In genomic region chr11:51875086-51875485, GRCm38 (mm10) we compare ENCODE assay signal across 12 mouse cellular contexts. TPM values are rescaled to one million over a fixed set of nuclear protein-coding genes. Genes with fewer than 3 reads are reported as not detected.
DNase-seq lines count a peak whose midpoint lies in the region; ATAC-seq and TF ChIP-seq lines count a peak whose summit lies in the region.
"Had no signal": no experiment of that assay in that cellular context is flagged by ENCODE, and none has a peak within 500 bp of the region (broad histone marks: within the 10 kb centered on the region; RNA-seq: fewer than 3 reads in every experiment).

No protein-coding gene starts in this region.

- H3K27ac ChIP-seq in lung, postnatal 0 days (ENCODE audit: low read length): peak overlapping the region; percentile 79; the same call in 1 of the 2 replicates
- H3K27ac ChIP-seq in hindbrain, embryonic 11.5 days (ENCODE audit: low read depth, low read length): no peak overlapping the region
- no peak overlapping the region for H3K27ac ChIP-seq in forebrain, postnatal 0 days (ENCODE audit: low read depth, low read length)
- H3K27ac ChIP-seq: forebrain, embryonic 13.5 days; kidney, embryonic 15.5 days; midbrain, embryonic 12.5 days had no signal

- 18% methylated on average over 1 of the region's 1 CpGs for WGBS in lung, postnatal 0 days
- WGBS in hindbrain, embryonic 11.5 days: 88% methylated on average over 1 of the region's 1 CpGs
- WGBS in forebrain, postnatal 0 days: 79% methylated on average over 1 of the region's 1 CpGs

- TF ChIP-seq CTCF in lung, postnatal 0 days (IDR thresholded peaks at IDR 0.05): no peak
- no peak for TF ChIP-seq CTCF in forebrain, postnatal 0 days (IDR thresholded peaks at IDR 0.05; ENCODE audit: low read depth)

- no peaks in the 10 kb centered on the region for H3K36me3 ChIP-seq in lung, postnatal 0 days (ENCODE audit: insufficient read depth, low read length)
- no peaks in the 10 kb centered on the region for H3K36me3 ChIP-seq in hindbrain, embryonic 11.5 days (ENCODE audit: control insufficient read depth, insufficient read depth, low read length)
- H3K36me3 ChIP-seq in forebrain, postnatal 0 days (ENCODE audit: insufficient read depth): no peaks in the 10 kb centered on the region
- H3K36me3 ChIP-seq: kidney, embryonic 15.5 days; midbrain, embryonic 12.5 days had no signal

- no peaks in the 10 kb centered on the region for H3K9me3 ChIP-seq in lung, postnatal 0 days (ENCODE audit: low read length)
- no peaks in the 10 kb centered on the region for H3K9me3 ChIP-seq in hindbrain, embryonic 11.5 days (ENCODE audit: control insufficient read depth, low read length)
- H3K9me3 ChIP-seq in forebrain, postnatal 0 days (ENCODE audit: low read length): no peaks in the 10 kb centered on the region
- H3K9me3 ChIP-seq: forebrain, embryonic 13.5 days; kidney, embryonic 15.5 days had no signal

- peaks cover 8% of the 10 kb centered on the region; the same call in 1 of the 2 replicates for H3K4me1 ChIP-seq in lung, postnatal 0 days (ENCODE audit: insufficient read depth, low read depth, low read length)
- no peaks in the 10 kb centered on the region for H3K4me1 ChIP-seq in hindbrain, embryonic 11.5 days (replicated peaks; ENCODE audit: control insufficient read depth, insufficient read depth, low read length)
- H3K4me1 ChIP-seq in forebrain, postnatal 0 days (ENCODE audit: insufficient read depth): no peaks in the 10 kb centered on the region
- H3K4me1 ChIP-seq: forebrain, embryonic 13.5 days; kidney, embryonic 15.5 days; midbrain, embryonic 12.5 days had no signal

- no peak overlapping the region for H3K9ac ChIP-seq in lung, postnatal 0 days (replicated peaks; ENCODE audit: low read depth)
- no peak overlapping the region for H3K9ac ChIP-seq in hindbrain, embryonic 11.5 days (ENCODE audit: low read depth, low read length)
- no peak overlapping the region for H3K9ac ChIP-seq in forebrain, postnatal 0 days
- H3K9ac ChIP-seq: forebrain, embryonic 13.5 days; kidney, embryonic 15.5 days; midbrain, embryonic 12.5 days had no signal

- no peak overlapping the region for H3K4me2 ChIP-seq in lung, postnatal 0 days (replicated peaks; ENCODE audit: low read depth, low read length)
- H3K4me2 ChIP-seq in hindbrain, embryonic 11.5 days (replicated peaks; ENCODE audit: low read depth, low read length): no peak overlapping the region
- H3K4me2 ChIP-seq in forebrain, postnatal 0 days (ENCODE audit: low read depth): no peak overlapping the region
- H3K4me2 ChIP-seq: forebrain, embryonic 13.5 days; kidney, embryonic 15.5 days; midbrain, embryonic 12.5 days had no signal

- TF ChIP-seq EP300 in lung, postnatal 0 days (IDR thresholded peaks at IDR 0.05): no peak

- ATAC-seq in lung, postnatal 0 days: peak; percentile 39
- no peak for ATAC-seq in hindbrain, embryonic 11.5 days (ENCODE audit: low FRiP score)
- no peak for ATAC-seq in forebrain, postnatal 0 days
- ATAC-seq: forebrain, embryonic 13.5 days had no signal

- no peaks in the 10 kb centered on the region for H3K27me3 ChIP-seq in lung, postnatal 0 days (replicated peaks; ENCODE audit: insufficient read depth, low read length)
- no peaks in the 10 kb centered on the region for H3K27me3 ChIP-seq in hindbrain, embryonic 11.5 days (ENCODE audit: control insufficient read depth, insufficient read depth, low read length)
- H3K27me3 ChIP-seq in forebrain, postnatal 0 days (ENCODE audit: insufficient read depth, low read length): no peaks in the 10 kb centered on the region
- H3K27me3 ChIP-seq: forebrain, embryonic 13.5 days; kidney, embryonic 15.5 days; midbrain, embryonic 12.5 days had no signal

- peak; percentile 51 for DNase-seq in gastrocnemius, adult 18-20 months (ENCODE audit: low spot score)
- DNase-seq in gastrocnemius, postnatal 4 days (ENCODE audit: low spot score in 2 of 2): no peak
- DNase-seq in ovary, adult 18-20 months (ENCODE audit: low spot score): peak; percentile 52
- no peak for DNase-seq in ovary, postnatal 14 days (ENCODE audit: low spot score)
- peak; percentile 74 for DNase-seq in lung, postnatal 0 days (ENCODE audit: low spot score)
- no peak for DNase-seq in hindbrain, embryonic 11.5 days (ENCODE audit: low spot score)
- DNase-seq in forebrain, postnatal 0 days: no peak
- DNase-seq in gastrocnemius, postnatal 10 days: no peak
- DNase-seq: cerebellum, postnatal 25 days had no signal

- no peak overlapping the region for H3K4me3 ChIP-seq in lung, postnatal 0 days (ENCODE audit: low read depth, low read length)
- no peak overlapping the region for H3K4me3 ChIP-seq in hindbrain, embryonic 11.5 days (ENCODE audit: low read depth, low read length)
- H3K4me3 ChIP-seq in forebrain, postnatal 0 days (ENCODE audit: low read depth, low read length): no peak overlapping the region
- H3K4me3 ChIP-seq: forebrain, embryonic 13.5 days; kidney, embryonic 15.5 days; midbrain, embryonic 12.5 days had no signal

RNA-seq across cellular contexts. Expression of gene Jade2, which starts 17.6 kb away (rescaled TPM):
- total RNA-seq in gastrocnemius, adult 18-20 months (2021): 1 to 10 TPM; 6.5 to 9.4 TPM
- 1 to 10 TPM; 2.1 to 2.2 TPM for total RNA-seq in gastrocnemius, postnatal 4 days (2021)
- polyA plus RNA-seq in lung, postnatal 0 days (2015; fragmentation: Nextera tagmentation; extraction: Ambion mirVana): 3.1 and 3.9 TPM in 2 replicates
- 0.34 and 0.40 TPM in 2 replicates for polyA plus RNA-seq in hindbrain, embryonic 11.5 days (2014; fragmentation: Nextera tagmentation; extraction: Ambion mirVana)
- 1.9 and 3.3 TPM in 2 replicates for total RNA-seq in forebrain, postnatal 0 days (2014; rRNA removed)
- 0.34 and 0.56 TPM in 2 replicates for polyA plus RNA-seq in forebrain, postnatal 0 days (2015; fragmentation: Nextera tagmentation; extraction: Ambion mirVana)
- total RNA-seq in gastrocnemius, postnatal 10 days (2021): 1 to 10 TPM; 2.3 to 2.6 TPM

Comparison
In these comparisons a context has a peak if more than half of its experiments do, and no peak if none do; other contexts are left out.
1. DNase-seq: peak in gastrocnemius, adult 18-20 months (single experiment), ovary, adult 18-20 months (single experiment) and lung, postnatal 0 days (single experiment); none in gastrocnemius, postnatal 4 days (0 of 2), ovary, postnatal 14 days (single experiment), hindbrain, embryonic 11.5 days (single experiment), forebrain, postnatal 0 days (single experiment) and gastrocnemius, postnatal 10 days (single experiment).